Mouse (Mus musculus) embryonic facial prominence, embryonic 13.5 days (tissue): ENCODE data around the gene Gm8994. TPM values are rescaled to one million over a fixed set of nuclear protein-coding genes. Genes with fewer than 3 reads are reported as not detected.

ENCODE experiments used
- ATAC-seq: fragments of 200-750 bp; cut with Nextera tagmentation; 2 replicates; pipeline ENCODE4 v1.8.0; 2017; ENCODE audit warnings: low read depth; ENCODE audit not compliant: insufficient number of reproducible peaks, insufficient read depth, low FRiP score, low TSS enrichment
- H3K27ac ChIP-seq: fragments of 300-500 bp; sonication (generic); 2 replicates; pipeline ENCODE4 v1.5.1; 2015; ENCODE audit warnings: moderate library complexity, mild to moderate bottlenecking, inconsistent platforms
- H3K27me3 ChIP-seq: fragments of 300-500 bp; sonication (generic); 2 replicates; pipeline ENCODE4 v1.6.1; 2015; ENCODE audit warnings: mild to moderate bottlenecking, inconsistent platforms
- H3K36me3 ChIP-seq: fragments of 300-500 bp; sonication (generic); 2 replicates; pipeline ENCODE4 v1.6.1; 2015; ENCODE audit warnings: mild to moderate bottlenecking, inconsistent platforms
- H3K4me1 ChIP-seq: fragments of 300-500 bp; sonication (generic); 2 replicates; pipeline ENCODE4 v1.6.1; 2015; ENCODE audit warnings: inconsistent platforms
- H3K4me2 ChIP-seq: fragments of 300-500 bp; sonication (generic); 2 replicates; pipeline ENCODE4 v1.6.1; 2015; ENCODE audit warnings: moderate library complexity, mild to moderate bottlenecking, inconsistent platforms
- H3K4me3 ChIP-seq: fragments of 300-500 bp; sonication (generic); 2 replicates; pipeline ENCODE4 v1.5.1; 2015; ENCODE audit warnings: mild to moderate bottlenecking, inconsistent platforms
- H3K9ac ChIP-seq: fragments of 300-500 bp; sonication (generic); 2 replicates; pipeline ENCODE4 v1.6.1; 2015; ENCODE audit warnings: mild to moderate bottlenecking, inconsistent platforms
- H3K9me3 ChIP-seq: fragments of 300-500 bp; sonication (generic); 2 replicates; pipeline ENCODE4 v1.6.1; 2016; ENCODE audit warnings: inconsistent platforms
- WGBS: fragments of 180-500 bp; shearing (Covaris S2); methylation state at CpG from one replicate; pipeline ENCODE4 v1.1.7; 2015; ENCODE audit warnings: mixed read lengths; 5-methylcytosine and 5-hydroxymethylcytosine counted together
- polyA plus RNA-seq: library from polyadenylated mRNA; unstranded; fragments of >200 nt; fragmentation: Nextera tagmentation; extraction: Ambion mirVana; gene quantifications from 2 replicates; pipeline ENCODE4 v1.2.1, GENCODE M21; 2015

Gene Gm8994
- polyA plus RNA-seq, 1 experiment from 2014 or later: not detected

DNA sequence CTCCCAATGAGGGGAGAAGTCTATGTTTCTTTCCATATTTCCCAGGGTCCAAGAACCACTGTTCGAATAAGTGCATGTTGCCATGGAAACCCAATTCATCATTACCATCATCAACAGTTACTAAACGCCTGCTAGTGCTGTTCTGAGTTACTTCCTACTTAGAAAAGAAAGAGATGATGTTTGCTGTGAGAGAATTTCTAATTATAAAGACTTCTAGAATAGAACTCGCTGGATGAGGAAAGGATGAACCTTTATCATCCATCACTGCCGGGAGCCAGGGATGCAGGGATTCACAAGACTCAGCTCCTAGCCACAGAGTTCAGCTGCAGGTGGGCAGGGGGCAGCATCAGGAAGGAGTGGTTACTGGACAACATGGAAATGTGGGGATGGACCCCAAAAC lies 36.7 kb downstream of the Gm8994 start:
- Histone ChIP-seq H3K27ac (no peak overlapping the region), H3K9me3 (no peaks in the 10 kb centered on the region), H3K4me2 (no peak overlapping the region), H3K27me3 (no peaks in the 10 kb centered on the region), H3K9ac (no peak overlapping the region), H3K4me1 (no peaks in the 10 kb centered on the region), H3K4me3 (no peak overlapping the region), H3K36me3 (no peaks in the 10 kb centered on the region)
- WGBS: 85% methylated on average over 4 of the region's 4 CpGs
- ATAC-seq: no peak

DNA sequence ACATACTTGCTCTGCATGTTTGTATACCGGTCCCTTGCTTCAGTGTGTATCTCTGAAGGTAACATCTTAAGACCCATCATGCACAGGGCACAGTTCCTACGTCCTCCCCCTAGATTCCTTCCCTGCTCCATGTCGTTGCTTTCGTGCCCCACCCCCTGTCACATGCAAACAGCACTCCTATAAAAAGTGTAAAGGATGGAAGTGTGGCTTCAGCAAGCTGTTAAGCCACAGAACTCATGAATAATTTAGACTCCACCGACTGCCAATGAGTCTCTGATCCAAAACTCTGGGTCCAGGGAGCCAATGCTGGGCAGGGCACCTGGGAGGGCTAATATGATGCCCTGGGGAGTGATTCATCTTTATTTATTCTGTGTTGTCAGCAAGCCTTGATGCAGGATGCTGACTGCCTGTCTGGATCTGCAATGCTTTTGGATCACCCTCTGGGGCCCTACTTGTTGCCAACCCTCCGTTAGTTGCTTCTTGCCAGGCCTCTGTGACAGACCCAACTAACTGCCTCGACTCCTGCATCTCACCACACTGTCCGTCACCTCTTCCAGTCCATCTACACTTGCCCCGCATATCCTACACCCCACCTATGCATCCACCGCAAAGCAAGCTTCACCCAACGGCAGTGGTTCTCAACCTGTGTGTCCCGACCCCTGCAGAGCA lies 37.2 kb downstream of the Gm8994 start:
- Histone ChIP-seq H3K9ac (no peak overlapping the region), H3K27ac (no peak overlapping the region), H3K27me3 (no peaks in the 10 kb centered on the region), H3K4me3 (no peak overlapping the region), H3K4me2 (no peak overlapping the region), H3K4me1 (no peaks in the 10 kb centered on the region), H3K36me3 (no peaks in the 10 kb centered on the region), H3K9me3 (no peaks in the 10 kb centered on the region)
- no peak for ATAC-seq
- WGBS: 83% methylated on average over 12 of the region's 12 CpGs

DNA sequence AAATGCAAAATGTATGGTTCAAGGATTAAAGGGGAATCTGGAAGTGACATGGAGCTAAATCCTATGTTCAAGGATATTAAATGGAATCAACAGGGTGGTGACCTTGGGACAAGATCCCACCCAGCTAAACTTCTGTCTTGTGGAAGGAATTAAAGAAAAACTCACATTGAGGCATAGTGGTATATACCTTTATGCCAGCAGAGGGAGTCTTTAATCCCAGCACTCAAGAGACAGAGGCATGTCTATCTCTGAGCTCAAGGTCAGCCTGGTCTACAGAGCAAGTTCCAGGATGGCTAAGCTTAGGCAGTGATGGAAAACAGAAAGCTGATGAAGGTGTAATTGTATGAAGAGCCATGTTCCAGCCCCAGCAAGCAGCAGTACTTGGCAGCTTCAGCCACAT lies 48.8 kb downstream of the Gm8994 start:
- Histone ChIP-seq H3K4me3 (no peak overlapping the region), H3K4me1 (no peaks in the 10 kb centered on the region), H3K4me2 (no peak overlapping the region), H3K36me3 (no peaks in the 10 kb centered on the region), H3K27ac (no peak overlapping the region), H3K27me3 (no peaks in the 10 kb centered on the region), H3K9ac (no peak overlapping the region), H3K9me3 (no peaks in the 10 kb centered on the region; the same call in 1 of the 2 replicates)
- ATAC-seq: no peak

Other genes with a start within 250 kb of the Gm8994 start
- 6.1 and 6.4 TPM in 2 replicates for gene Grin2b, start 154.0 kb upstream of the Gm8994 start, polyA plus RNA-seq
- gene E330021D16Rik, start 88.0 kb downstream of the Gm8994 start, polyA plus RNA-seq: not detected in 2 replicates
- 39.0 and 56.3 TPM in 2 replicates for gene Atf7ip, start 178.6 kb downstream of the Gm8994 start, polyA plus RNA-seq